Mouse (Mus musculus) thymus, adult 2 months (tissue): ENCODE data around the gene Ldb2. TPM values are rescaled to one million over a fixed set of nuclear protein-coding genes. Genes with fewer than 3 reads are reported as not detected.

Experiments
- DNase-seq: peaks from one replicate; pipeline ENCODE4 v3.0.0; 2021
- H3K27ac ChIP-seq: fragments of 200-500 bp; 2 replicates; pipeline ENCODE4 v1.5.1; 2012; ENCODE audit warnings: low read length, control low read depth; ENCODE audit not compliant: control insufficient read depth, insufficient read depth
- H3K27me3 ChIP-seq: fragments of 200-500 bp; 2 replicates; pipeline ENCODE4 v1.6.1; 2012; ENCODE audit warnings: mild to moderate bottlenecking, low read length, moderate library complexity, mixed read lengths; ENCODE audit not compliant: control insufficient read depth, insufficient read depth
- H3K36me3 ChIP-seq: fragments of 200-500 bp; 2 replicates; pipeline ENCODE4 v1.6.1; 2012; ENCODE audit warnings: mild to moderate bottlenecking, low read length, moderate library complexity; ENCODE audit not compliant: control insufficient read depth, insufficient read depth
- H3K4me1 ChIP-seq: fragments of 200-500 bp; replicated peaks from 2 replicates; pipeline ENCODE4 v1.6.1; 2012; ENCODE audit warnings: low read length; ENCODE audit not compliant: control insufficient read depth, insufficient read depth
- H3K4me3 ChIP-seq: fragments of 200-500 bp; 2 replicates; pipeline ENCODE4 v1.5.1; 2012; ENCODE audit warnings: mild to moderate bottlenecking, low read length, control low read depth, moderate library complexity; ENCODE audit not compliant: control insufficient read depth, insufficient read depth
- CTCF ChIP-seq: fragments of 200-500 bp; IDR thresholded peaks from 2 replicates; pipeline ENCODE4 v1.5.1; 2012; ENCODE audit warnings: mild to moderate bottlenecking, control low read depth, low read length, moderate library complexity, borderline replicate concordance; ENCODE audit not compliant: control insufficient read depth, poor library complexity, insufficient read depth; ENCODE audit errors: extremely low read depth
- POLR2A ChIP-seq: fragments of 200-500 bp; IDR thresholded peaks from 2 replicates; pipeline ENCODE4 v1.6.1; 2012; ENCODE audit warnings: mild to moderate bottlenecking, low read length, control low read depth, moderate library complexity; ENCODE audit not compliant: control insufficient read depth, poor library complexity, insufficient read depth; ENCODE audit errors: extremely low read depth
- WGBS: fragments of 180-500 bp; shearing (Covaris S2); methylation state at CpG from one replicate; pipeline ENCODE4 v1.1.7; 2018; 5-methylcytosine and 5-hydroxymethylcytosine counted together
- polyA plus RNA-seq: library from polyadenylated mRNA; depleted of rRNA; stranded (reverse); fragments of >200 nt; gene quantifications from 2 replicates; pipeline ENCODE4 v1.2.3, GENCODE M21; 2012

The Ldb2 gene
- polyA plus RNA-seq, 1 experiment: 3.6 TPM

GRCm38 (mm10) chr5:44686344-44686743 is 113.1 kb downstream of the Ldb2 start:
- no peaks in the 10 kb centered on the region for H3K4me1 ChIP-seq
- H3K36me3 ChIP-seq: no peaks in the 10 kb centered on the region
- H3K4me3 ChIP-seq: no peak overlapping the region
- WGBS: 95% methylated on average over 6 of the region's 6 CpGs
- DNase-seq: no peak
- no peaks in the 10 kb centered on the region for H3K27me3 ChIP-seq
- TF ChIP-seq CTCF (no peak), POLR2A (no peak)
- H3K27ac ChIP-seq: no peak overlapping the region

DNA sequence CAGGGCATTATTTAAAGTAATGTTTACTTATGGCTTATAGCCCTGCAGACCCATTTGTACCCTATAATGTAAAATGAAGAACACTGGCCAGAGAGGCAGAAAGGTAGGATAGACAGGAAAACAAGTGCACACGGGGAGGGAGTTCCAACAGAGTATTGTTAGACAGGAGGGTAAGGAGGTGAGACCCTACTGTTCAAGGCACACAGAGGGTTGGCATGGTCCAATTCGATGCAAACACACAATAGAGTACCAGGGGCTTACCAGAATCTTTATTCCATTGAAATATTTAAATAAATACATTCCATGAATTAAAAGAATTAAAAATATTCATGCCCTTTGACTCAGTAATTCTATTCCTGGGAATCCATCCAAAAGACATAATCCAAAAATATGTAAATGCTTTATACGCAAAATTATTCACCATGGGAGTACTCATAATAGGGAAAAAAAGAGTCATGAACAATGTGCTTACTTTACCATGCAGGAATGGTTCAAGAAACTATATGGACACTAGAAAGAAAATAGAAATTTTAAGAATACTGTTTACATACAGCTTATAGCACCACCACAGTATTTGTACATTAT is 118.3 kb downstream of the Ldb2 start:
- no peaks in the 10 kb centered on the region for H3K27me3 ChIP-seq
- H3K27ac ChIP-seq: no peak overlapping the region
- no peak for DNase-seq
- H3K4me3 ChIP-seq: no peak overlapping the region
- no peaks in the 10 kb centered on the region for H3K36me3 ChIP-seq
- TF ChIP-seq CTCF (no peak), POLR2A (no peak)
- no peaks in the 10 kb centered on the region for H3K4me1 ChIP-seq
- WGBS: 81% methylated on average over 3 of the region's 3 CpGs

DNA sequence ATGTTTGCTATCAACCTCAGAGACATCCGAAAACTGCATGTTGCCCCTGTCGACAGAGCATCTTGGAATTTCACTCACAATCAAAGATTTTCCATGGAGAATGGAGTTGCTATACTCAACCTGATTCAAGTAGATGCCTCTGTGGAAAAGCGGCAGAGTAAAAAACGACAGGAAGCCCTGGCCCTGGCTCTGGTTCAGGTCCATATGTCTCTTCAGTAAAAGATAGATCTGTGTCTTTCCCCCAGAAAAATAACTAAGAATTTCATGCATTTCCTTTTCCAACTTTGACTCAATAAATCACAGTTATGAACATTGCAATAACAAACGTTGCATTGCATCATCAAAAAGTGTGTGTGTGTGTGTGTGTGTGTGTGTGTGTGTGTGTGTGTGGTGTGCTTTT is 121.7 kb downstream of the Ldb2 start:
- no peak for DNase-seq
- Histone ChIP-seq H3K4me3 (no peak overlapping the region), H3K36me3 (no peaks in the 10 kb centered on the region), H3K27me3 (no peaks in the 10 kb centered on the region), H3K4me1 (no peaks in the 10 kb centered on the region), H3K27ac (no peak overlapping the region)
- TF ChIP-seq POLR2A (no peak), CTCF (no peak)
- WGBS: 91% methylated on average over 5 of the region's 5 CpGs

GRCm38 (mm10) chr5:44676145-44676754 is 123.2 kb downstream of the Ldb2 start:
- H3K36me3 ChIP-seq: no peaks in the 10 kb centered on the region
- no peaks in the 10 kb centered on the region for H3K27me3 ChIP-seq
- WGBS: 85% methylated on average over 5 of the region's 5 CpGs
- no peaks in the 10 kb centered on the region for H3K4me1 ChIP-seq
- H3K4me3 ChIP-seq: no peak overlapping the region
- H3K27ac ChIP-seq: no peak overlapping the region
- TF ChIP-seq POLR2A: no peak
- DNase-seq: no peak

DNA sequence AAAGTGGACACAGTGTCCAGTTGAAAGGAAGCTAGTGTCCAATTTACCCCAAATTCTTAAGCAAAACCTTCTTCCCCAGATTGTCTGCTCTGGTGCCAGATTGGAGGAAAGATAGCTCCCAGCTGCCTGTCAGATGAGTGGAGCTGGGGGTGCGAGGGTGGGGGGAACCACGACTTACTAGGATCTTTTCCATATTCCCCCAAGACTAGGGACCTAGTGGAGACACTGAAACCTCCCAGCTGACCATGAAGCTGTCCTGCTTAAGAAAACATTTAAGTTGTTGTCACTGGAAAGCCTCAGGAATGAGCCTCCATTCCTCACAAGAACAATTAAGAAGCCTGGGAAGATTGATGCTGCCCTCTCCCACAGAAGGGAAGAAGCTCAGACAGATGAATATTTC is 129.1 kb downstream of the Ldb2 start:
- 75% methylated on average over 2 of the region's 2 CpGs for WGBS
- Histone ChIP-seq H3K4me3 (no peak overlapping the region), H3K36me3 (no peaks in the 10 kb centered on the region), H3K4me1 (0 out of 2 replicates have a peak, but pooled peaks cover under 1% of the 10 kb centered on the region), H3K27ac (no peak overlapping the region), H3K27me3 (no peaks in the 10 kb centered on the region)
- DNase-seq: no peak
- no peak for TF ChIP-seq CTCF
- no peak for TF ChIP-seq POLR2A

DNA sequence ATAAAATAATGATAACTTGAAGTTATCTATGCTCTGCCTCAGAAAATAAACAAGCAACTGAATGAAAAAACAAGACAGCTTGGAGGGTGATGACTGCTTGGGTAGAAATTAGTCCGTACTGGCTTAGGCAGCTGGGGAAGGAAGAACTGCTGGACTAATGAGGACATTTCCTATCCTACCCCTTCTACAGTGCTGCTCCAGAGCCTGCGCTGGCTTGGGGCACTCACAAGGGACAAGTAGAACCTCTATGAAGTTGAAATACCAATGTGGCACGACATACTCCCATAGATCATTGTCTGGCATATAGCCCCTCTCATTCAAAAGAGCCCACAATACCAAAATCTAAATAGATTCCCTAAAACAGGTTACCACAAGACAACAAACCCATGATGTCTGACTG is 131.6 kb downstream of the Ldb2 start:
- Histone ChIP-seq H3K27ac (no peak overlapping the region), H3K27me3 (no peaks in the 10 kb centered on the region), H3K36me3 (no peaks in the 10 kb centered on the region), H3K4me1 (0 out of 2 replicates have a peak, but pooled peaks cover 2% of the 10 kb centered on the region), H3K4me3 (no peak overlapping the region)
- DNase-seq: no peak
- WGBS: 93% methylated on average over 3 of the region's 3 CpGs
- TF ChIP-seq CTCF (no peak), POLR2A (no peak)

- H3K27ac ChIP-seq: no peak overlapping the region
- H3K27me3 ChIP-seq: no peaks in the 10 kb centered on the region
- no peak for TF ChIP-seq CTCF
- no peak for TF ChIP-seq POLR2A
- H3K36me3 ChIP-seq: no peaks in the 10 kb centered on the region
- WGBS: 95% methylated on average over 10 of the region's 10 CpGs
- DNase-seq: no peak
- no peak overlapping the region for H3K4me3 ChIP-seq
- H3K4me1 ChIP-seq: 0 out of 2 replicates have a peak, but pooled peaks cover 2% of the 10 kb centered on the region
These were observed 132.1 kb downstream of the Ldb2 start for GRCm38 (mm10) chr5:44667383-44667782.
